Mouse (Mus musculus) adipose tissue, adult 10 weeks (tissue): Measurements from ENCODE around the gene Tfe3. TPM values are rescaled to one million over a fixed set of nuclear protein-coding genes. Genes with fewer than 3 reads are reported as not detected.

Experiments
- polyA plus RNA-seq: library from polyadenylated mRNA; stranded (reverse); fragments of 350-450 nt; fragmentation: Illumina TruSeq; extraction: RNeasy Lipid Tissue Mini Kit (QIAGEN cat#74804); gene quantifications from one replicate; pipeline ENCODE4 v1.2.3, GENCODE M21; 2014; ENCODE audit warnings: low read depth, low replicate concordance

The Tfe3 gene
- polyA plus RNA-seq = 70.2 TPM

DNA sequence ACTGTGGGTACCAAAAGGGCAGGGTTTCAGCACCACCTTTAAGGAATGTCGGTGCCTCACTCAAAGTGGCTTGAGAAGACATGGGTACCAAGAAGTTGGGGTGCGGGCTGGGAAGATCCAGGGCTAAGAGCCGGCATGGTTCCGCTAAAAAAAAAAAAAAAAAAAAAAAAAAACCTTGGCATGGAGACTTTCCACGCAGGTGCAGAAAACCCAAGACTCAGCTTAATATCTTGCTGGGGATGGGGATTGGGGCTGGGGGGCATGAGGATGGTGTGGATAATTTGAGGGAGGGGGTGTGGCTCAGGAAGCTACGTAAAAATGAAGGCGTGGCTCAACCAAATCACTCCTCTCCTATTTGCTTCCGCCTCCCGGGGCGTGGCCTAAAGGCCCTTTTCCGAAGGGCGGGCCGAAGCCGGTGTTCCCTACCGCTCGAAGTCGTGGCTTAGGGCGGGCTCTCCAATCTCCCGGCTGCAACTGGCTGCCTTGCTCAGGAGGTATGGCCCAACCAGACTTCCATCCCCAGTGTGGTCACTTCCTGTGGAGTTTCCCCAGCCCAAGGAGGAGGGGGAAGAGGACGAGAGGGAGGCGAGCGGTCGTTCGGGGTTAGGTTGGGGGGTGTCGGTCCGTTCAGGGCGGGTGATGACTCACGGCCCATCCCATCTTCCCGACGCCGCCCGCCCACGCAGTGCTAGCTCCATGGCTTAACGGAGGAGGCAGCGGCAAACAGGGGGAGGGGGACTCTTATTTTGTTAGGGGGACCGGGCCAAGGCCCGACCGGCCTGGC lies at the start of gene Tfe3:
Tfe3 (plus strand) TSS at position 424 of the 784 bp plus-strand sequence.

DNA sequence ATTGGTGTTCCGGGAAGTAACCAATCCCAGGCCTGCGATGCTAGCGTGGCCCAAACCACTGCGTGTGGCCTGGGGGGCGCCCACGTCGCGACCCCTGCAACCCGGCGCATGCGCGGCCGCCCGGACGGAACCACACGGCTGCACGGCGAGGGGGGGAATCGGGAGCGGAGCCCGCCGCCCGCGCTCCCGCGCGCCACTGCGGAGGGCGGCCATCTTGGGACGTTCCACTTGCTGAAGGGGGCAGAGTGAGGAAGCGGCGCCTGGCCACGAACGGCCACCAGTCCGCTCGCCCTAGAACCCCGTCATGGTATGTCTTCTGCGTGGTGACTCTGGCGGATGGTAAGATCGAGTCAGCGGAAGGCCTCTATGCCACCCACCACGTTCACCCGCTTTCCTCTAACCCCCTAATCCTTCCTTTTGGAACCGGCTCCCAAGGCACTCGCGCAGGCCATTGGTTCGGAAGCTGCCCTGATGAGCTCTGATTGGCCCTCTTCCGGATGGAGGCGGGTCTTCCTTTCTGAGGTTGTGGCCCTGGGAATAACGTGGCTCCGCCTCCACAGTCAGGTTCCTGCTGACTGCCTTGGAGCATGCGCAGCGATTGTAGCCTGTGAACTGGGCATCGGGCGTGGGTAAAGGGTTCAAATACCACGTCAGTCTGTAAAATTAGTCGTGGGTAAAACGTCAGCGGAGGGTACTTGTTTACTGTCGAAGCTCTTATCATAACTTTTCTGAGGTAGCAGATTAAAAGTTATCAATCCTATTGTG lies 48.0 kb upstream of the Tfe3 start, which contains the start of gene Wdr45:
Wdr45 (plus strand) TSS at position 199 of the 765 bp plus-strand sequence.

DNA sequence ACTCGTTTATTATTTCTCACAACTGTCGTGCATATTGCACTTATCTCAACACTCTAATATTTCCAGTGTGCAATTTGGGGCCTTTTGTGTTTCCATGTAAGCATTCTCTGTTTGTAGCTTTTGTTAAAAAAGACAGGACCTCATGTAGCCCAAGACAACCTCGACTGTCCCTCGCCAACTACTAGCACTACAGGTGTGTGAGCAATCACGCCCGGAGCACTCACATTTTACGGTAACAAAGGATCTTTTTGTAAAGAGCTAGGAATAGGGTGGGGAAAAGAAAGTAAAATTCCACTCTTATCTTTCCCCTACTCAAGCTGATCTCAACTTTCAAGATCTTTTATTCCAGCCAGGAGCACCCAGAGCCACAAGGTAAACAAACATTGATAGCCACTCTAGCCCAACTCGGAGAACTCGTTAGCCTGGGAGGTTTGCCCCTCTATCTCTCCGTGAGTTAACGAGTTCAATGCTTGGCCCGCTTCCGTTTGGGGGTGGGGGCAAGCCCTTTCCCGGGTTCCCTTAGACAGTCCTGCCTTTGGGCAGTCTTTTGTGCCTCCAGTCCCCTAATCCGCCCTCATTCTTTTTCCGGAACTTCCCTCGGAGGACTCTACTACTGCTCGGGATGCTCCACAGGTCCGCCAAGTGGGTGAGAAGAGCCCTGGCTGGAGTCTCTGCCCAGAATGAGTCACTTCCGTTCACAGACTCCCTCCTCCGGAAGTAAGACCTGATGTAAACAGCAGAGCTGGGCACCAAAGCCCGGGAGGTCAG lies 40.7 kb upstream of the Tfe3 start, which contains the start of gene Gm45208:
Gm45208 (plus strand) TSS at position 732 of the 768 bp plus-strand sequence.

DNA sequence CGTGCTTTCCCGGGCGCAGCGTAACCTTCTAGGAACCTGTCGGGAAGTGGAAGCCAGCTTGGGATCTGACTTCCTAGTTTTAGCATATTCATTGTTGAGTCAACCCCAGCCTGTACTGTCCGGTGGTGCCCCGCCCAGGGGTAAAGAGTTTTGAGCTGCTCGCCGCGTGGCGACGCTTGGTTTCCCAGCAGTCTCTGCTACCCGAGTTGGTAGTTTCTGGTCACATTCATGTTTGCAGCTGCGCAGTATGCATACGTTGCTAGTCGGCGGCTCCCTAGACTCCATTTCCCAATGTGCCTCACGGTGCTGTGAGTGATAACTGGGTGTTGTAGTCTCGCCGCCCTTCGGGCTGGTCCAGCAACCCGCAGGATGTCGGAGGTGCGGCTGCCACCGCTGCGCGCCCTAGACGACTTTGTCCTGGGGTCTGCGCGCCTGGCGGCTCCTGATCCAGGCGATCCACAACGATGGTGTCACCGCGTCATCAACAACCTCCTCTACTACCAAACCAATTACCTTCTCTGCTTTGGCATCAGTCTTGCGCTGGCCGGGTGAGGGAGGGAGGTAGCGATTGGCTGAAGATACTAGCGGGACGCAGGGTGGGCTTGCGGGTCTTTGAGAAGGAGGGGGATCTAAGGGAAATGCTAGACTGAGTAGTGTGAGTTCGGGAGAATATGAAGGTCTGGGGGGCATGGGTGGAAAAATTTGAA lies 34.0 kb upstream of the Tfe3 start, which contains the start of gene Praf2:
Praf2 (plus strand) TSS at position 225 of the 707 bp plus-strand sequence.

DNA sequence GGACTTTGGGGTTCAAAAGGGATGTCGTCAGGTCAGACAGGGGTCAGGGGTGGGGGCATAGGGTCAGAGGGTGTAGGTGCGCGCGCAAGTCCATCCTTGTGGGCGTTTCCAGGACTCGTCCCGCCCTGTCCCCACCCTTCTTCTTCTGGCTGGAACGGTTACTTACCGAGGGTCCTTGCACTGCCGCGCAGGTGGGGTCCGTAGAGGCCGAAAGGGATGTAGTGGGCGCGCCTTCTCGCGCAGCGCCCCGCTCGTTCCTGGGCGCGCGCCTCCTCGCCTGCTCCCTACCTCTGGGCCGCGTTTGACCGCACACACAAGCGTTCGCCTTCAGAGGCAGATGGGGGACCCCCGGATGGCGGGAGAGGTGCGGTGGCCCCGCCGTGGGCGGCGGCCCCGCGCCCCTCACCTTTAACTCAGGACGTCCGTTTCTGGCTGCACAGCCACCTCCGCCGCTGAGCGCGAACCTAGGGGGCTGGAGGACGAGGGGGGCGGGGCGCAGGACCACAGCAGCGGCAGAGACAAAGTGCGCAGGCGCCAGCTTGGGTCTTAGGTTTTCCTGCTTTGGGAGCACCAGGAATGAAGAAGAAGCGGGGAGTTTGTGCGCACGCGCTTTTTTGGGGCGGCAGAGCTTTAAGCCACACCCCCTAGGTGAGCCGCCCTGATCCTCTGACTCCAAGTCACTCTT lies 11.8 kb upstream of the Tfe3 start, which contains the start of gene Ccdc120:
Ccdc120 (minus strand) TSS at position 474 of the 685 bp plus-strand sequence.

DNA sequence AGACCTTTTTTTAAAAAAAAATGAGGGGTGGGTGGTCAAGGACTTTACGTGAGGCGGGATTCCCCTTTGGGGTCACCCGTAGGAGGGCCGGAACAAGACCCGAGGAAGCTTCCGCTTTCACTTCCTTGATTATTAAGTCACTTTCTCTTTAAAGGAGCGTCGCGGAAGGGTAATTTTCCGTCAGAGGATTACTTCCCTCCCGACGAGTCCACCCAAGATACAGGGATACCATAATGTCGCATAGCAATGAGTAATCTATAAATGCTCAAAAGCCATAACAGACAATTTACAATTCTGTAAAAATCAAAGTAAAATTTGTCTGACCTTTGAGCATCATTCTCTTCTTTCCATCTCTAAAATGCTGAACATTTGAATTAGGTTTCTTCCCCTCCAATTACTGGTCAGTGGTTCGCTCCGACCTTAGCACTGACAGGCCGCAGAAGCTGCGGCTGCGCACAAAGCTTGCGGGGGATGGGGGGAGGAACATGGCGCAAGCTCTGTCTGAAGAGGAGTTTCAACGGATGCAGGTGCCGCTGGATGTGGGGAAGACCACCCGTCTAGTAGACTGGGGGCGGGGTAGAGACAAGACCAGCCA lies 27.3 kb downstream of the Tfe3 start, which contains the start of gene Gripap1:
Gripap1 (plus strand) TSS at position 224 of the 595 bp plus-strand sequence.

DNA sequence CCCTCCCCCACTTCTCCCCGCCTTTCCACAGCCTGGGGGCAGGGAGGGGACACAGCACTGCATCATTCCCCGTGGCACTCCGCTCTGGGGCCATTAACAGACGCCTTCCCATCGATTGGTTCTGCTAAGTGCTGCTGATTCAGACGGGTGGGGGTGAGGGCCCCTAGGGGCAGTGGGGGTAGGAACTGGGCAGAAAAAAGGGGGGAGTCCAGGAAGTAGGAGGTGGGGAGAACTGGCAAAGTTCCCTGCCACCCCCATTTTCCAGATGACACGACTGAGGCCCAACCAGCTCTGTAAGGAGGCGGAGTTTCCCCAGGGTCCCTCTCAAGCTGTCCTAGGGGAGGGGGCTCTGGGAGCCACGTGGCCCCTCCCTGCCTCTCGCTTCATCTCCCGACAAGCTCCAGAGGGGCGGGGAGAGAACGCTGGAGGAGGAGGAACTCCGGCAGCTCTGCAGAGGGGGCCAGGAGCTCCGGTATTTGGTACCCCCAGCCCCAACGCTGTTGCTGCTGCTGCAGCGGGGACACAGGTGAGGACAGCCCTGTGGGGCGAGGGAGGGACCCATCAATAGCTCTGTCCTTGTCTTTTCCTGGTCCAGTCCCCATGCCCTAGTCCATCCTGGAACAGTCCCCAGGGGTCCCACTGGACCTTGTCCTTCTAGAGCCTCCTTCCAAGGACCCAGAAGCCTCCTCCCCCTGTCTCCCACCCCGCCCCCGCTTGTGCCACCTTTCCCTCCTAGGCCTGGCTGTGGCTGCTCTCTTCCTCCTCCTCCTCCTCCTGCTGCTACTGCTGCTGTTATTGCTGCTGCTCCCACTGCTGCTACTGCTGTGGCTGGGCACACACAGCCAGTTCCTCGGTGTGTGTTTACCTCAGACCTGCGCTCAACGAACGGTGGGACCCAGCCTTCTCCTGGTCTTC lies 59.8 kb downstream of the Tfe3 start, which contains the start of gene Kcnd1:
Kcnd1 (plus strand) TSS at position 425 of the 915 bp plus-strand sequence.

Other genes starting within 250 kb of the Tfe3 start
- 0.14 TPM for gene Foxp3, start 188.9 kb upstream of the Tfe3 start, polyA plus RNA-seq
- 2.2 TPM for gene Ppp1r3f, start 188.3 kb upstream of the Tfe3 start, polyA plus RNA-seq
- gene Ccdc22, start 157.0 kb upstream of the Tfe3 start, polyA plus RNA-seq = 11.3 TPM
- not detected for gene Cacna1f, start 155.5 kb upstream of the Tfe3 start, polyA plus RNA-seq
- gene Syp, start 124.1 kb upstream of the Tfe3 start, polyA plus RNA-seq = 4.7 TPM
- gene Prickle3, start 105.3 kb upstream of the Tfe3 start, polyA plus RNA-seq = 19.2 TPM
- gene Plp2, start 91.2 kb upstream of the Tfe3 start, polyA plus RNA-seq = 262 TPM
- 3.4 TPM for gene Magix, start 81.3 kb upstream of the Tfe3 start, polyA plus RNA-seq
- gene Gpkow, start 65.4 kb upstream of the Tfe3 start, polyA plus RNA-seq = 26.6 TPM
- 59.6 TPM for gene Wdr45, start 48.2 kb upstream of the Tfe3 start, polyA plus RNA-seq
- gene Gm45208, start 40.3 kb upstream of the Tfe3 start, polyA plus RNA-seq = not detected
- gene Praf2, start 34.1 kb upstream of the Tfe3 start, polyA plus RNA-seq = 12.3 TPM
- 18.1 TPM for gene Ccdc120, start 11.7 kb upstream of the Tfe3 start, polyA plus RNA-seq
- gene Gripap1, start 27.2 kb downstream of the Tfe3 start, polyA plus RNA-seq = 44.2 TPM
- 6.5 TPM for gene Kcnd1, start 59.7 kb downstream of the Tfe3 start, polyA plus RNA-seq
- 83.1 TPM for gene Otud5, start 78.8 kb downstream of the Tfe3 start, polyA plus RNA-seq
- gene Pim2, start 115.7 kb downstream of the Tfe3 start, polyA plus RNA-seq = 12.6 TPM
- 32.2 TPM for gene Slc35a2, start 121.5 kb downstream of the Tfe3 start, polyA plus RNA-seq
- 57.6 TPM for gene Pqbp1, start 136.7 kb downstream of the Tfe3 start, polyA plus RNA-seq
- gene Timm17b, start 136.8 kb downstream of the Tfe3 start, polyA plus RNA-seq = 38.1 TPM
- not detected for gene Gm10491, start 145.3 kb downstream of the Tfe3 start, polyA plus RNA-seq
- gene Gm10490, start 147.0 kb downstream of the Tfe3 start, polyA plus RNA-seq = not detected
- 0.57 TPM for gene Pcsk1n, start 157.3 kb downstream of the Tfe3 start, polyA plus RNA-seq
- gene Eras, start 166.0 kb downstream of the Tfe3 start, polyA plus RNA-seq = not detected
- 121 TPM for gene Hdac6, start 185.3 kb downstream of the Tfe3 start, polyA plus RNA-seq
- gene Gata1, start 215.5 kb downstream of the Tfe3 start, polyA plus RNA-seq = 0.26 TPM